Mouse (Mus musculus): Measurements from ENCODE around the gene Trim52. TPM values are rescaled to one million over a fixed set of nuclear protein-coding genes. Genes with fewer than 3 reads are reported as not detected.
"Not testable (repeated sequence)": the region's sequence is repeated elsewhere in the genome, so short reads cannot be mapped to it uniquely, and the experiment has no call there.

Trim52 gene
- polyA plus RNA-seq, 1 experiment: not detected

DNA sequence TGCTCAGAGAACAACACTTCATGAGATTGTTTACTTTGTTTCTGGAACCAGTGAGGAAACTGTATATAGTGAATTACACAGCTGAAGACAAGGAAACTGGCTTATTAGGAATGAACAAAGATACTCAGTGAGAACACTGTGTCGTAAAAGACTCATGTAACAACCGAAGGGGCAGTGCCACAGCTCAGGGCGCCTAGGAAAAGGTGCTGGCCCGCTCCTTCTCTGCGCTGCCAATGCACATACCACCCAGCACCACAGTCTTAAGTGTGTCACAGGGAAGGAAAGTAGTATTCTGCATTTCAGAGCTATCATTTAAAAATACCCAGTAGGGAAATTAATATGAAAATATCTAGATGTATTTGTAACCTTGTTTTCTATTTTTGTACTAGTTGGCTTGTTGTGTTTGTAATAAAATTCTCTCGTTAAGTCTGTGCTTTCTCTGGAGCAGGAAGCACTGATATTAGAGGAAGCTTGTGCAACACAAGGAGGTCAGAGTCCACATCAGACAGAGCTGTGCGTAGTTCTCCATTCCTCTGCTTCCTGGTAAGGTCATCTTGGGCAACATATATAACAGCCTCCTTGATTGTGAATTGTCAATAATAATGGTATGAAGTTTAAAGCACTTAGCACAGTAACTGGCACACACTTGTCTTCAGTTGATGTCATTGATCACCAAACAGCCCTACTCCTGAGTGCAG lies 49.0 kb downstream of the Trim52 start:
- Histone ChIP-seq H3K4me3 (replicated peaks) (no peak overlapping the region), H3K4me1 (no peaks in the 10 kb centered on the region), H3K27me3 (replicated peaks) (no peaks in the 10 kb centered on the region), H3K9me3 (0 out of 2 replicates have a peak, but pooled peaks cover 3% of the 10 kb centered on the region), H3K36me3 (replicated peaks; ENCODE audit: low read length) (no peaks in the 10 kb centered on the region)
- no peak for TF ChIP-seq FLI1 (IDR thresholded peaks at IDR 0.05; ENCODE audit: low read length)
- no peak for TF ChIP-seq GATA1 (IDR thresholded peaks at IDR 0.05; ENCODE audit: borderline replicate concordance, low read length)

DNA sequence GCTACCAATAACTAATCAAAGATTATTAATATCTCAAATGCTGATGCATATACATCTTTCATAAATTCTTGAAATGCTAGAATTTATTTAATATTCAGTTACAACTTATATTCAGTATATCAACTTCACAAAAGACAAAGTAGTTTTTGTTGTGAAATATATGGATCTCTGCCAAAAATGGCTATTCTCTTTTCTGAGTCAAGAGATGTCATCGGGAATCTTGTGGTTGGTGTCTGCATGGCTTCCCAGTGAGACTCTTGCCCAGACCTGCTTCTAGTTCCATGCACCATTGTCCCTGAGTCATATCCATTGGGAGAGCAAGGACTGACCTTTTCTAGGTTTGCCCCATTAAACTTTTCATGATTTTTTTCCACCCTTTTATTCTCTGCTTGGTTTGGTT lies 50.5 kb downstream of the Trim52 start:
- no peak overlapping the region for H3K4me3 ChIP-seq (replicated peaks)

DNA sequence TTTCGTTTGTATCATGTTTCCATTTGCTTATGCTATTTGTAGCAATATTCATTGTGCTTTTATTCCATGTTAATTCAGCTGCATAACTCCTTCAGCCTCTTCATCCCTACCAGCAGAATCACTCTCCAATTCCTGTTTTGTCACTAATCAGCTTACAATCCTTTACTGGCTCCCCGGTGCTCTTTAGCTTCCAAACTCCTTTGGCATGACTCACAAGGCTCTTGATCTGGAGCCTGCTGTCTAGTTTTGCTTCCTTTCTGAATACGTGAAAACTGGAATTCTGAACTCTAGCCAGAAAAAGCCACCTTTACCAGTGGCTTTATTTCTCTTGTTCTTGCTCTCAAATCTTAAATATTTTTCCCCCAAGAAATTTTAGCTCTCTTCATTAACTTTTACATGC lies 56.3 kb downstream of the Trim52 start:
- Histone ChIP-seq H3K4me1 (no peaks in the 10 kb centered on the region), H3K27me3 (replicated peaks) (no peaks in the 10 kb centered on the region), H3K36me3 (replicated peaks; ENCODE audit: low read length) (no peaks in the 10 kb centered on the region), H3K4me3 (replicated peaks) (no peak overlapping the region), H3K9me3 (peaks cover 12% of the 10 kb centered on the region)
- no peak for TF ChIP-seq FLI1 (IDR thresholded peaks at IDR 0.05; ENCODE audit: low read length)
- no peak for TF ChIP-seq GATA1 (IDR thresholded peaks at IDR 0.05; ENCODE audit: borderline replicate concordance, low read length)

More for the DNA sequence above, 50.5 kb downstream of the Trim52 start:
- H3K27me3 ChIP-seq (replicated peaks): no peaks in the 10 kb centered on the region
- 0 out of 2 replicates have a peak, but pooled peaks cover 3% of the 10 kb centered on the region for H3K9me3 ChIP-seq
- no peaks in the 10 kb centered on the region for H3K36me3 ChIP-seq (replicated peaks; ENCODE audit: low read length)
- no peak for TF ChIP-seq FLI1 (IDR thresholded peaks at IDR 0.05; ENCODE audit: low read length)
- no peak for TF ChIP-seq GATA1 (IDR thresholded peaks at IDR 0.05; ENCODE audit: borderline replicate concordance, low read length)
- H3K4me1 ChIP-seq: no peaks in the 10 kb centered on the region

DNA sequence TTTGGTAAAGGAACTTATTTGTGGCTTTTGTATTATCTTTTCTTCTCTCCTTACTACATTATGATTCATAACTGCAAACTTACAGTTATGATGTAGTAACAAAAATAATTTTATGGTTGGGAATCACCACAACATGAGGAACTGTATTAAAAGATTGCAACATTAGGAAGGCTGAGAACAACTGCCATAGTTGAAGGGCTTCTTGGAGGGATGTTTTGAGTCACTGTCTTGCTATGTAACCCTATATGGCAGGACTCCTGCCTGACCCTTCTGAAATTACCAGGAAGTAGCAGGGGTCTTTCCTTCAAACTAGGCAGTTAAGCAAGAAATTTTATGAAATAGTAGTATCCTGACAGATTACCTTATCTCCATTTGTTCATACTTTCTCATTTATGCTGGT lies 57.2 kb downstream of the Trim52 start:
- Histone ChIP-seq H3K27me3 (replicated peaks) (no peaks in the 10 kb centered on the region), H3K4me1 (no peaks in the 10 kb centered on the region), H3K4me3 (replicated peaks) (no peak overlapping the region), H3K9me3 (peaks cover 16% of the 10 kb centered on the region), H3K36me3 (replicated peaks; ENCODE audit: low read length) (no peaks in the 10 kb centered on the region)
- TF ChIP-seq GATA1 (IDR thresholded peaks at IDR 0.05; ENCODE audit: borderline replicate concordance, low read length) (no peak), FLI1 (IDR thresholded peaks at IDR 0.05; ENCODE audit: low read length) (no peak)

GRCm38 (mm10) chr14:106163933-106164332 lies 57.9 kb downstream of the Trim52 start:
- not testable (repeated sequence) for H3K27me3 ChIP-seq (replicated peaks); H3K4me3 ChIP-seq (replicated peaks); H3K36me3 ChIP-seq (replicated peaks; ENCODE audit: low read length); H3K4me1 ChIP-seq
- H3K9me3 ChIP-seq: peaks cover 19% of the 10 kb centered on the region

- Histone ChIP-seq H3K4me1 (no peaks in the 10 kb centered on the region), H3K27me3 (replicated peaks) (no peaks in the 10 kb centered on the region), H3K9me3 (0 out of 2 replicates have a peak, but pooled peaks cover 5% of the 10 kb centered on the region), H3K4me3 (replicated peaks) (no peak overlapping the region), H3K36me3 (replicated peaks; ENCODE audit: low read length) (no peaks in the 10 kb centered on the region)
- TF ChIP-seq GATA1 (IDR thresholded peaks at IDR 0.05; ENCODE audit: borderline replicate concordance, low read length) (no peak), FLI1 (IDR thresholded peaks at IDR 0.05; ENCODE audit: low read length) (no peak)
These were observed 70.9 kb downstream of the Trim52 start for GRCm38 (mm10) chr14:106176879-106177278.

DNA sequence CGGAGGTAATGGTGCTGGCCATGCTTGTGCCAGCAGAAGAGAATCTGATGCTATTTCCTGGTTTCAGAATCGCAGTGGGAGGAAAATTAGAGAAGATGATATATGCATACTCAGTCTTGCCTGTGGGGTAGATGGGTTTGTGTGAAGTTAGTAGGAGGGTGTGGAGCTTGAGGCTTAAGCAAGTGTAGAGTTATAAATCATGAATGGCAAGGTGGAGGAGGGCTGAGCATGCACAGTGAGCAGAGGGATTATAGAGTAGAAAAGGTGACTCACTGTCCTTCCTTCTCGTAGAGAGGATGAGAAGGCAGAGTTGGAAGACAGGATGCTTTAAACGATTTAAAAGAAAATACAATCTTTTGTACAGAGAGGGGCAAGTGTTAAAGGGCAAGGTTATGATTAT lies 72.2 kb downstream of the Trim52 start:
- no peak for TF ChIP-seq GATA1 (IDR thresholded peaks at IDR 0.05; ENCODE audit: borderline replicate concordance, low read length)
- TF ChIP-seq FLI1 (IDR thresholded peaks at IDR 0.05; ENCODE audit: low read length): no peak

DNA sequence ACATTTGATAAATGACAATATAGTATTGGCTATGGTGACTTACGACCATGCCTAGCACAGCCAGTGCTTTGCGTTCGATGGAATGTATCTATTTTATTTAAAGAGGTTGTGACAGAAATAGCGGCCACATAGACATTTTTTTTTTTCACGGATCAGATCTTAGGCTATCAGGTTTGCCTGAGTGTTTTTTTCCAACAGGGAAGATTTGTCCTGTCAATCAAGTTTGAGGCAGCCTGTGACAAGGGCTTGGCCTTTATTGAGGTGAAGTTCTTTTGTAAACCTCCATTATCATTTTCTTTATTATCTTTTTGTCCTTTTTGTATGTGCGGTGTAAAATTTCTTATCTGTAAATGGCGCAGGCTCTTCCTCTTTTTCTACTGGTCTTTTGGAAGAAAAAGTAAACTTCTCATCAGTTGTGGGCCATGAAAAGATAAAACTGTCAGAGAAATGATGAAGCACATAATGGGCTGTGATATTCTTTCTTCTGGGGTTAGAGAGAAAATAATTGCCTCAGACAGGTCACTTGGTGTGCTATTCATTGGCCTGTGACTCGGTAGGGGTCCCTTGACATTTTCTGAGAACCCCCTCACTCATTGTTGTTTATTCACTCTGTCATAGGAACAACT lies 73.2 kb downstream of the Trim52 start:
- H3K36me3 ChIP-seq (replicated peaks; ENCODE audit: low read length): no peaks in the 10 kb centered on the region
- TF ChIP-seq FLI1 (IDR thresholded peaks at IDR 0.05; ENCODE audit: low read length) (no peak), GATA1 (IDR thresholded peaks at IDR 0.05; ENCODE audit: borderline replicate concordance, low read length) (no peak)
- no peaks in the 10 kb centered on the region for H3K27me3 ChIP-seq (replicated peaks)
- H3K9me3 ChIP-seq: 0 out of 2 replicates have a peak, but pooled peaks cover 5% of the 10 kb centered on the region
- H3K4me3 ChIP-seq (replicated peaks): no peak overlapping the region
- H3K4me1 ChIP-seq: no peaks in the 10 kb centered on the region

More for the DNA sequence above, 72.2 kb downstream of the Trim52 start:
- 0 out of 2 replicates have a peak, but pooled peaks cover 5% of the 10 kb centered on the region for H3K9me3 ChIP-seq
- H3K36me3 ChIP-seq (replicated peaks; ENCODE audit: low read length): no peaks in the 10 kb centered on the region
- H3K4me1 ChIP-seq: no peaks in the 10 kb centered on the region
- H3K27me3 ChIP-seq (replicated peaks): no peaks in the 10 kb centered on the region
- no peak overlapping the region for H3K4me3 ChIP-seq (replicated peaks)

DNA sequence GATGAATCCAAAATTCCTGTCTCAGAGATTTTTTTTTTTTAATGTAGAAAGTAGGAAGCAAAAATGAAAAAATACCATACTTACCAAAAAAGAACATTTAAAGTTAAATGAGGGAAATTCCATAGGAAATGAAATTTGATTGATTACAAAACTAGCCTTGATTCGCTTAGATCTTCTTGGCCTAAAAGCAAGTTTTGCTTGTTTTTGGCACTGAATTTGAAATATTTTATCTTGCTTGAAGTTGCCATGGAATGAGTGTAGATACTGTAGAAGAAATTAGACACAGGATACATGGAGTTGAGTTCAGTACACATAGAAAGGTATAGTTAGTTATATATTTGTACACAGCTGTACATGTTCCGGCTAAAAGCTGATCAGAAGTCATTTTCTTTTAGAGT lies 73.7 kb downstream of the Trim52 start:
- no peak for TF ChIP-seq FLI1 (IDR thresholded peaks at IDR 0.05; ENCODE audit: low read length)
- no peak for TF ChIP-seq GATA1 (IDR thresholded peaks at IDR 0.05; ENCODE audit: borderline replicate concordance, low read length)
- Histone ChIP-seq H3K36me3 (replicated peaks; ENCODE audit: low read length) (no peaks in the 10 kb centered on the region), H3K4me1 (no peaks in the 10 kb centered on the region), H3K9me3 (0 out of 2 replicates have a peak, but pooled peaks cover 5% of the 10 kb centered on the region), H3K27me3 (replicated peaks) (no peaks in the 10 kb centered on the region), H3K4me3 (replicated peaks) (no peak overlapping the region)

- Histone ChIP-seq H3K4me1 (no peaks in the 10 kb centered on the region), H3K27me3 (replicated peaks) (no peaks in the 10 kb centered on the region), H3K4me3 (replicated peaks) (no peak overlapping the region), H3K9me3 (0 out of 2 replicates have a peak, but pooled peaks cover 5% of the 10 kb centered on the region), H3K36me3 (replicated peaks; ENCODE audit: low read length) (no peaks in the 10 kb centered on the region)
- no peak for TF ChIP-seq GATA1 (IDR thresholded peaks at IDR 0.05; ENCODE audit: borderline replicate concordance, low read length)
- no peak for TF ChIP-seq FLI1 (IDR thresholded peaks at IDR 0.05; ENCODE audit: low read length)
These were observed 74.6 kb downstream of the Trim52 start for GRCm38 (mm10) chr14:106180616-106181015.
